Mouse (Mus musculus): ENCODE results near the gene Cbln3. TPM values are rescaled to one million over a fixed set of nuclear protein-coding genes. Genes with fewer than 3 reads are reported as not detected.

The Cbln3 gene
- total and polyA plus RNA-seq, 3 experiments, result 0.17 to 0.26 (median 0.24) TPM

DNA sequence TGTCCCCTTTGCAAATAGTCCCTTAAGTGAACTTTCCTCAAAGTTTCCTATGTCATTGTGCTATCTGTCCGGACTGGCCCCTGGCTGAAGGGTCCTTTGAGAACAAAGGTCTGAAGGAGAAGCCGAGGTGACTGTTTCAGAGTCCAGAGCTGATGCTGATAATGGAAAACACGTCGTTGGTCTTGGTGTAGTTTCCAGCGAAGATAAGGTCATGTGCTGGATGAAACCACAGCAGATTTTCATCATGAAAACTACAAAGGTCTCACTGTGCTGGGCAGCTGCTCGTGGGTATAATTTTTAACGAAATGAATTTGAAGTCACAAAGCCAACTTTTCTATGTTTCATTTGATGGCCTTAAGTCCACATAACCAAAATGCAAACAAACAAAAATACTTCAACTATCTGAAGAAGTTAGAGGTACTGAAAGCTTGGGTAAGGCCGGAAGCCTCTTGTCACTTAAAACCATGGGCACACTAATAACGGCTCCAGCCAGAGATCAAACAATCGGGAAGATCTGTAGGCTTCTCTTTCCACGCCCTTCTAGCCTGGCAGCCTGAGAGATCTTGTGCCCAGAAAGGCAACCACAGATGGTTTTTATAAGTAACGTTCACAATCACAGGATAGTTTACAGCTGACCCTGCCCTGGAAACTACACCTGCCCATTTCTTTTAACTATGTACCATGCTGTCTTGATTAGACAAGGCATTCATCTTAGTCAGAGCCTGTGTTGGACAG is 45.2 kb upstream of the Cbln3 start:
- dilution Hi-C loops (cut with MboI; ENCODE audit: extremely low pct_ligation_motif_present, extremely low pct_unique_long_range_greater_than_20kb, low sequenced_read_pairs), result no loop called here
- no peak for DNase-seq (ENCODE audit: extremely low read depth)
- no peak overlapping the region for H3K4me3 ChIP-seq (replicated peaks in 1 of 3; ENCODE audit: low read depth in 2 of 3, low read length in 2 of 3, poor library complexity in 1 of 3)
- no peaks in the 10 kb centered on the region for H3K27me3 ChIP-seq (replicated peaks)
- H3K36me3 ChIP-seq (replicated peaks in 1 of 2; ENCODE audit: control insufficient read depth in 1 of 2, insufficient read depth in 1 of 2, low read length in 1 of 2), result no peaks in the 10 kb centered on the region
- H3K9me3 ChIP-seq (replicated peaks; ENCODE audit: low read length), result peaks cover 3% of the 10 kb centered on the region
- 0 out of 4 replicates have a peak, but pooled peaks cover 0 to 2% of the 10 kb centered on the region in 2 experiments for H3K4me1 ChIP-seq (ENCODE audit: control insufficient read depth in 1 of 2, insufficient read depth in 2 of 2)
- H3K4me2 ChIP-seq (ENCODE audit: insufficient read depth, low read depth, poor library complexity, severe bottlenecking), result no peak overlapping the region
- no peaks in the 10 kb centered on the region for H3K79me2 ChIP-seq (replicated peaks; ENCODE audit: control insufficient read depth, extremely low read depth, insufficient read depth, poor library complexity, severe bottlenecking)
- no peak overlapping the region for H3K9ac ChIP-seq (ENCODE audit: insufficient read depth, low read depth)
- H3K27ac ChIP-seq (ENCODE audit: insufficient read depth, low read depth), result no peak overlapping the region
- in situ Hi-C loops (cut with MboI; ENCODE audit: low pct_ligation_motif_present, low pct_unique_long_range_greater_than_20kb, low sequenced_read_pairs), result no loop called here
- TF ChIP-seq RCOR1 (conservative IDR thresholded peaks at IDR 0.05; ENCODE audit: low read depth, low read length), result no peak
- no peak for TF ChIP-seq GABPA (IDR thresholded peaks at IDR 0.05; ENCODE audit: insufficient replicate concordance, low read depth, low read length)

DNA sequence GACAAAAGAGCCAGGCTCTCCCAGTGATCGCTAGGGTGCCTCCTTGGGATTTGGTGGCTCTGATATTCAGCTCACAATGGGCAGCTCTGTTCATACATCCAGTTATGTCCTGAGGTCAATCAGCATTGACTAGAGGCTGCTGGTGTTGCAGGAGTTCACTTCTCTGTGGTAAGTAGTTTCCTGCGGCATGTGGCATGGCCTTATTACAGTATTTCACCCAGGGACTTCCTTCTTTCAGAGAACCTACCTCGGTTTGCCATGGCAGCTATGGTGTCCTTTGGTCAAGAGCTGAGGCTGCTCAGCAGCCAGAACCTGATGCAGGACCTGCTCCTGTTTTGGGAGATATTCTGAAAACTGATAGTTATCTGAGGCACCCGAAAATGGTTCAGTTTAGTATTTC is 42.7 kb upstream of the Cbln3 start:
- in situ Hi-C loops (cut with MboI; ENCODE audit: low pct_ligation_motif_present, low pct_unique_long_range_greater_than_20kb, low sequenced_read_pairs), result no loop called here
- no peak for DNase-seq (ENCODE audit: extremely low read depth)
- TF ChIP-seq MXI1 (IDR thresholded peaks at IDR 0.05; ENCODE audit: low read depth, low read length) (no peak), POLR2AphosphoS2 (IDR thresholded peaks at IDR 0.05; ENCODE audit: low read depth, low read length) (no peak)
- Histone ChIP-seq H3K36me3 (replicated peaks in 1 of 2; ENCODE audit: control insufficient read depth in 1 of 2, insufficient read depth in 1 of 2, low read length in 1 of 2) (no peaks in the 10 kb centered on the region), H3K27ac (ENCODE audit: insufficient read depth, low read depth) (no peak overlapping the region), H3K27me3 (replicated peaks) (no peaks in the 10 kb centered on the region), H3K9me3 (replicated peaks; ENCODE audit: low read length) (peaks cover 3% of the 10 kb centered on the region), H3K4me2 (ENCODE audit: insufficient read depth, low read depth, poor library complexity, severe bottlenecking) (no peak overlapping the region), H3K79me2 (replicated peaks; ENCODE audit: control insufficient read depth, extremely low read depth, insufficient read depth, poor library complexity, severe bottlenecking) (no peaks in the 10 kb centered on the region), H3K4me1 (ENCODE audit: control insufficient read depth in 1 of 2, insufficient read depth in 2 of 2) (no peaks in the 10 kb centered on the region), H3K4me3 (replicated peaks in 1 of 3; ENCODE audit: low read depth in 2 of 3, low read length in 2 of 3, poor library complexity in 1 of 3) (no peak overlapping the region), H3K9ac (ENCODE audit: insufficient read depth, low read depth) (no peak overlapping the region)
- dilution Hi-C loops (cut with MboI; ENCODE audit: extremely low pct_ligation_motif_present, extremely low pct_unique_long_range_greater_than_20kb, low sequenced_read_pairs), result no loop called here

DNA sequence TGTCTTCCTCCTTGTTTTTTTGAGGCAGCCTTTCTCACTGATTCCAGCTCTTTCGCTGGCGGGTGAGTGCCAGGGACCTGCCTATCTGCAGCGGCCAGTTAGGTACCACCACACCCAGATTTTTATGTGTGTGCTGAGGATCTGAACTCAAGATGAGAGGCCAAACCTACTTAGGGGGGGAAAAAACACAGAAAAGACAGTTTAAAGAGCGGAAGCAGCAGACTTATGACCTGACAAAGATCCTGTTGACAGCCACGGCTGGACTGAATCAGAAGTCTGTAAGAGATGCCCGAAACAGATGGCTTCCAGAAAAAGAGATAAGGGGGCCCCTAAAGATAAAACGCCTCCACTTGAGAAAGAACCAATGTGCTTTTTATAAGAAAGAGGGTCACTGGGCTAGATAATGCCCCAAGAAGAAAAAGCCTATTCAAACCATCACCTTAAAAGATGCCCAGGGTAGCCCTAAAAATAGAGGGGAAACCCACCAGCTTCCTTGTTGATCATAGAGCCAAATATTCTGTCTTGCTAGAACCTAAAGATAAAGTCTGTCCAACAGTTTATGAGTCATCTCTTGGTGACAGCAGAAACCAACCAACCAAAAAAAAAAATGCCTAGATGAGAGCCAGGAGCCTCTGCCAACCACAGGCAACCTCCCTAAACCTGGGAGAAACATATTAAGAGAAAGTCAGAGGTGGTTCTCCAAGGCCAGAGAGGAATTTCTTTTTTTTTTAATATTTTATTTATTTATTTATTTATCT is 38.5 kb upstream of the Cbln3 start:
- no peak overlapping the region for H3K27ac ChIP-seq (ENCODE audit: insufficient read depth, low read depth)
- no peak overlapping the region for H3K4me2 ChIP-seq (ENCODE audit: insufficient read depth, low read depth, poor library complexity, severe bottlenecking)
- in situ Hi-C loops (cut with MboI; ENCODE audit: low pct_ligation_motif_present, low pct_unique_long_range_greater_than_20kb, low sequenced_read_pairs) (no loop called here), dilution Hi-C loops (cut with MboI; ENCODE audit: extremely low pct_ligation_motif_present, extremely low pct_unique_long_range_greater_than_20kb, low sequenced_read_pairs) (no loop called here)
- no peak for DNase-seq (ENCODE audit: extremely low read depth)
- H3K4me3 ChIP-seq (replicated peaks in 1 of 3; ENCODE audit: low read depth in 2 of 3, low read length in 2 of 3, poor library complexity in 1 of 3), result no peak overlapping the region
- H3K9ac ChIP-seq (ENCODE audit: insufficient read depth, low read depth), result no peak overlapping the region
- H3K27me3 ChIP-seq (replicated peaks), result no peaks in the 10 kb centered on the region
- H3K36me3 ChIP-seq (replicated peaks in 1 of 2; ENCODE audit: control insufficient read depth in 1 of 2, insufficient read depth in 1 of 2, low read length in 1 of 2), result no peaks in the 10 kb centered on the region
- TF ChIP-seq MAFK (IDR thresholded peaks at IDR 0.05; ENCODE audit: insufficient replicate concordance, low read length), result no peak
- TF ChIP-seq KAT2A (IDR thresholded peaks at IDR 0.05; ENCODE audit: insufficient replicate concordance, low read length), result no peak
- TF ChIP-seq JUN (IDR thresholded peaks at IDR 0.05; ENCODE audit: insufficient read depth, low read depth, low read length), result no peak
- TF ChIP-seq HCFC1 (IDR thresholded peaks at IDR 0.05; ENCODE audit: low read depth, low read length), result no peak
- no peak for TF ChIP-seq SMC3 (IDR thresholded peaks at IDR 0.05; ENCODE audit: low read depth, low read length)
- TF ChIP-seq BHLHE40 (IDR thresholded peaks at IDR 0.05; ENCODE audit: low read depth, low read length), result no peak
- no peak for TF ChIP-seq USF1 (IDR thresholded peaks at IDR 0.05; ENCODE audit: low read depth, low read length)
- no peak for TF ChIP-seq NELFE (IDR thresholded peaks at IDR 0.05; ENCODE audit: low read depth, low read length)
- no peak for TF ChIP-seq SIN3A (IDR thresholded peaks at IDR 0.05; ENCODE audit: low read length)
- TF ChIP-seq MEF2A (IDR thresholded peaks at IDR 0.05; ENCODE audit: borderline replicate concordance, low read depth, low read length), result no peak
- TF ChIP-seq CTCF (conservative IDR thresholded peaks at IDR 0.05 in 1 of 2, IDR thresholded peaks at IDR 0.05 in 1 of 2; ENCODE audit: low read depth in 2 of 2, low read length in 2 of 2), result no peak
- TF ChIP-seq RCOR1 (conservative IDR thresholded peaks at IDR 0.05; ENCODE audit: low read depth, low read length), result no peak
- TF ChIP-seq ZC3H11A (IDR thresholded peaks at IDR 0.05; ENCODE audit: low read depth, low read length), result no peak
- H3K4me1 ChIP-seq (ENCODE audit: control insufficient read depth in 1 of 2, insufficient read depth in 2 of 2), result peaks cover 0 to 3% of the 10 kb centered on the region in 2 experiments; a peak in 2 of 4 replicates
- H3K79me2 ChIP-seq (replicated peaks; ENCODE audit: control insufficient read depth, extremely low read depth, insufficient read depth, poor library complexity, severe bottlenecking), result no peaks in the 10 kb centered on the region
- no peaks in the 10 kb centered on the region for H3K9me3 ChIP-seq (replicated peaks; ENCODE audit: low read length)

Measured in CH12.LX (cell line).